Mouse (Mus musculus): ENCODE data around the gene Cpd. TPM values are rescaled to one million over a fixed set of nuclear protein-coding genes. Genes with fewer than 3 reads are reported as not detected.

Gene Cpd
- total RNA-seq, 2 experiments from 2014 or later = 56.8 to 56.9 TPM

Other genes with a start within 250 kb of the Cpd start
- gene Abr, start 224.7 kb downstream of the Cpd start, total RNA-seq (2021) = 100 to 1,000 TPM; 267 to 280 TPM
- gene Bhlha9, start 174.5 kb downstream of the Cpd start, total RNA-seq (2021) = 1 to 10 TPM; 2.5 to 3.3 TPM
- gene Trarg1, start 167.2 kb downstream of the Cpd start, total RNA-seq (2021) = under 1 TPM; 0.30 to 0.68 TPM
- gene Gosr1, start 83.4 kb downstream of the Cpd start, total RNA-seq (2021) = 10 to 100 TPM; 36.6 to 41.2 TPM
- gene Tmigd1, start 55.1 kb upstream of the Cpd start, total RNA-seq (2021) = not detected
- gene Blmh, start 77.8 kb upstream of the Cpd start, total RNA-seq (2021) = 10 to 100 TPM; 80.8 to 89.7 TPM
- 1 to 10 TPM; 1.4 to 1.8 TPM for gene Slc6a4, start 151.6 kb upstream of the Cpd start, total RNA-seq (2021)
- 10 to 100 TPM; 11.3 to 15.2 TPM for gene Nsrp1, start 231.4 kb upstream of the Cpd start, total RNA-seq (2021)